Mouse (Mus musculus): ENCODE results near the gene AC131692.1. TPM values are rescaled to one million over a fixed set of nuclear protein-coding genes. Genes with fewer than 3 reads are reported as not detected.

The AC131692.1 gene
- polyA plus RNA-seq, 1 experiment from 2014 or later, result not detected

DNA sequence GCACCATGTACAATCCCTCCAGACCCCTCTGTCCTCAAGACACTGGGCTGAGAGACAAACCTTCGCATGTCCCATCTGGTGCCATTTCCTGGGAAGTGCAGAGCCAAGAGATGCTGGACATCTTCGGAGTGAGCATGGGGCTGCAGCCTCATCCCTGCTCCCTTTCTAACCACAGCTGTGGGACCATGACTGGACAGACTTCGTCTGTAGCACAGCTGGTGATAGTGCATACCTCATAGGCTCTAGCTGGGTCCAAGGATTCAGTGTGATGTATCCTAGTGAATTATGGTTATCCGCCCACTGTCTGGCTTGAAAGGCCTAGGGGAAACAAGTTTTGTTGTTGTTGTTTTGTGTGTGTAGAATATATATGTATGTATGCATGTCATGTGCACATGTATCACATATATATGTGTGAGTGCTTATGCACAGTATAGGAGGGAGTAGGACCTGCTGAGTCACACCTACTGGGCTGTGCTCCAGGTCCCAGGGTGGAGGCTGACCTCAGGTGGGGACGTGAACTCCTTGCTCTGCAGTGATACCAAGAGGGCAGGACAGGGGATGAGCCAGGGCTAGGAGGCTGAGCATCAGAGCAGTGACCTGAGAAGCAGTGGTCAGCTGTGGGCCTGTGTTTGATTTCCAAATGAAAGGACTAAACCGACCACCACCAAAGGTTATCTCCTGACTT is 8.1 kb downstream of the AC131692.1 start:
- WGBS, result 85% methylated on average over 6 of the region's 6 CpGs
- Histone ChIP-seq H3K4me3 (no peak overlapping the region), H3K36me3 (peaks cover 6% of the 10 kb centered on the region; the same call in 1 of the 2 replicates)

DNA sequence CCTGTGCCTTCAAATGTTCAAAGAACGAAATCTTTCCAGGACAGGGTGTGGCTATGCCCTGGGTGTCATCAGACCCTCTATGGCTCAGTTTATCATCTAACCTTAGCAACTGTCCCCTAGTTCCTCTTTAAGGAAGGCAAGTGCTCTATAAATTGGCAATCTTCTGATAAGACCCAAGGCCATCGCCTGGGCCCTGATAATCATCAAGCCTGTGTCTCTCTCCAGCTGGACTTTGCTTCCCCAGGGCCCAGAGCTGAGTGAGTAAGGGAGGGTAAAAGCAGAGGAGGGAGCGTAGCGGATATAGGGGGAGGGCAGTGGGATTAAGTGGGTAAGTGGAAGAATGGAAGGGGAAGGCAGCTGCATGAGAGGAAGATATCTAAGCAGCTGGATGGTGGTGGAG is 10.3 kb downstream of the AC131692.1 start:
- H3K4me3 ChIP-seq, result no peak overlapping the region
- no peak for ATAC-seq (ENCODE audit: low FRiP score, low read depth)
- no peak overlapping the region for H3K27ac ChIP-seq
- no peak overlapping the region for H3K4me2 ChIP-seq (replicated peaks)
- no peaks in the 10 kb centered on the region for H3K36me3 ChIP-seq
- no peaks in the 10 kb centered on the region for H3K4me1 ChIP-seq
- no peaks in the 10 kb centered on the region for H3K27me3 ChIP-seq (replicated peaks)
- WGBS, result 93% methylated on average over 4 of the region's 4 CpGs
- H3K9me3 ChIP-seq, result no peaks in the 10 kb centered on the region
- H3K9ac ChIP-seq, result no peak overlapping the region

More for the DNA sequence above, 8.1 kb downstream of the AC131692.1 start:
- Histone ChIP-seq H3K9me3 (no peaks in the 10 kb centered on the region), H3K9ac (no peak overlapping the region), H3K27ac (no peak overlapping the region), H3K4me2 (replicated peaks) (no peak overlapping the region), H3K4me1 (no peaks in the 10 kb centered on the region), H3K27me3 (replicated peaks) (no peaks in the 10 kb centered on the region)
- ATAC-seq (ENCODE audit: low FRiP score, low read depth), result no peak

DNA sequence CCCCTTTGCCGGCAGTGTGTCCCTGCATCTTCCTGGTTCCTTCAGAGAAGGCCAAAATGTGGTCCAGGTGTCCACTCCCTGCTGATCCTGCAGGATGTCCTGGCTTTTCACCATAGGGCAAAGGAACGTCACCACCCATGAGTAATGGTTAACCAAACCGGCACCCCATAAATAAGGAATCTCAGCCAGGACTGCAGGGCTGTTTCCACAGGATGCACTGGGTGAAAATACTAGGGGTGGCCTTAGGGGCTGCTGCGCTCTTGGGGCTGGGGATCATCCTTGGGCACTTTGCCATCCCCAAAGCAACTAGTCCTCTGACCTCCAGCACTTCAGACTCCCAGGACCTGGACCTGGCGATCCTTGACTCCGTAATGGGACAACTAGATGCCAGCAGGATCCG is 11.4 kb downstream of the AC131692.1 start, which contains the start of gene Naaladl1:
TSS of gene Naaladl1 (plus strand) at position 197 of the 400 bp plus-strand sequence.
- ATAC-seq (ENCODE audit: low FRiP score, low read depth), result no peak
- no peaks in the 10 kb centered on the region for H3K9me3 ChIP-seq
- 89% methylated on average over 7 of the region's 7 CpGs for WGBS

DNA sequence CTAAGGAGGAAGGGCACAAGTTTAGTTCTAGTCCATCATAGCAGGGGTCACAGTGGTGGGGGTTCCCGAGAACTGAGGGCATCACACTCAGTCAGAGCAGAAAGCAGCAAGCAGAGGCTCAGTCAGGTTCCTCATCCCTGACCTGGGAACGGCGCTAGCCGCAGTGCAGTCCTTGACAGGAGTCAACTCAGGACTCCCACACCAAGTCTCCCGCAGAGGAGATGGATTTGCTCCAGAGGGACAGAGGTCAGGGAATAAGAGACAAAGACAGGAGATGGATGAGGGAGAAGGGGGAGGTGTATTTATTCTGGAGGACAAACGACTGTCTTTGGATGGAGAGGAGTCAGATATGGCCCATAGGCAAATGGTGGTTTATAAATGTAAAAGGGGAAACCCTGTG is 18.9 kb downstream of the AC131692.1 start:
- Histone ChIP-seq H3K9ac (no peak overlapping the region), H3K4me2 (replicated peaks) (no peak overlapping the region), H3K27ac (no peak overlapping the region), H3K4me3 (no peak overlapping the region), H3K4me1 (peaks cover 15% of the 10 kb centered on the region), H3K27me3 (replicated peaks) (no peaks in the 10 kb centered on the region), H3K9me3 (no peaks in the 10 kb centered on the region), H3K36me3 (peaks cover 29% of the 10 kb centered on the region)
- WGBS, result 70% methylated on average over 6 of the region's 6 CpGs
- ATAC-seq (ENCODE audit: low FRiP score, low read depth), result no peak

More for the DNA sequence above, 11.4 kb downstream of the AC131692.1 start, which contains the start of gene Naaladl1:
- Histone ChIP-seq H3K9ac (no peak within 1 kb of the TSS), H3K27ac (no peak within 1 kb of the TSS), H3K27me3 (replicated peaks) (no peaks in the 10 kb centered on the region), H3K4me2 (replicated peaks) (no peak within 1 kb of the TSS), H3K4me1 (no peaks in the 10 kb centered on the region), H3K4me3 (no peak within 1 kb of the TSS), H3K36me3 (no peaks in the 10 kb centered on the region)

DNA sequence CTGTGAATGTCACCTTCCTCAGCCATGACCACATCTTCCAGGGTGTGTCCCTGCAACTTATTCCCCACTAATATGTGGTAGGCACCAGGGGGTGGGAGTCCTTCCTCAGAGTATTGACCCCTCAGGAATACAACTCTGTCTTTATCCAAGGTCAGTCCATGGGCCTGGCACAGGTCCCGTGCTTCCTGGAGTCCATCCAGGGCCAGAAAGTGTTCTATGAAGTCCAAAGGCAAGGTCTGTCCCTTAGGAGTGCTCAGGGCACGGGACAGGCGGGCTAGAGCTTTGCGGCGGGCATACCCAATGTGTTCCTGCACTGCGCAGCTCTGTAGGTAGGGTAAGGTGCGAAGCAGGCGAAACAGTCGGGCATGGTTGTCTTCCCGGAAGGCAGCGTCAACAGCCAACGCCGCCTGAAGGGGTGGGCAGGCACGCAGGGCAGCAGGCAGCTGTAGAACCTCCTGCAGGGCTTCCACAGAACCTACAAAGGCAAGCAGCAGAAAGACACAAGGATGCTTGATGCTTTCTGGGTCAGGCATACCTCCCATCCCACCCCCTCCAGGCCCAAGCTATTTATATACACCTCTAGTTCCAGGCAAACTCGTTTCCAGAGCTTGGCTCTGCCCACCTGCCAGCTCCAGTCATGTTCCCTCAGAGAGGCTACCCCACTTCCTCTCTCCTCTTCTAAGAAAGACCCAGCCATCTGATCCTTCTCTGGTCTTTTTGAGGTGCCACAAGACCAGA is 22.1 kb downstream of the AC131692.1 start:
- Histone ChIP-seq H3K27me3 (replicated peaks) (no peaks in the 10 kb centered on the region), H3K36me3 (peaks cover 30% of the 10 kb centered on the region)

DNA sequence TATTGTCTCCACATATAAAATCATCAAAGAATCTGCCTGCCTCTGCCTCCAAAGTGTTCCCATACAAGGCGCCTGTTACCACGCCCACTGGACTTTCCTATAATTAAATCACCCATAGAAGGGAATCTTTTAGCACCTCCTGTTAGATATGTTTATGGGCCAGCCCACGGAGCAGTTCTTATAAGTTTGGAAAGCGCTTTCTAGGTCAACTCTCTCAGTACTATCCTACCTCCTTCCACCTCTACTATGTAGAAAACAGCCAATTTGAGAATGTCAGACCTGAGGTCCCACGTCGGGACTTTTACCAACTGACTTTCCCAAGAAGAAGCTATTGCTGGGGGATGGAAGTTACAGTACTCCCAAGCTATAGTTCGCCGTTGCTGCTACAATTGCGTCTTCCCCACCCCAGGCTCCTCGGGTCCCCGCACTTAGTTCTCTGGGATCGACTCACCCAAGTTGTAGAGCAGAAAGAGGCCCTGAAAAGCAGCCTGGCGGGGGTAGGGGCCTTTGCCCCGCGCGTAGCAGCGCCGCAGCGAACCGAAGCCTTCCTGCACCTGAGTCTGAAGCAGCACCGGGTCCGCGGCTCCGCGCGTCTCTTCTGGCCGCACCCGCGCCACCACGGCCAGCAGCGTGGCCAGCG is 23.2 kb downstream of the AC131692.1 start:
- H3K9me3 ChIP-seq, result no peaks in the 10 kb centered on the region
- peaks cover 25% of the 10 kb centered on the region for H3K4me1 ChIP-seq
- 6% methylated on average over 32 of the region's 32 CpGs for WGBS
- H3K27me3 ChIP-seq (replicated peaks), result no peaks in the 10 kb centered on the region
- H3K4me3 ChIP-seq, result peak overlapping the region; percentile 86
- peaks cover 34% of the 10 kb centered on the region for H3K36me3 ChIP-seq
- peak overlapping the region; percentile 92 for H3K9ac ChIP-seq
- H3K27ac ChIP-seq, result peak overlapping the region; percentile 86
- H3K4me2 ChIP-seq (replicated peaks), result peak overlapping the region; percentile 95
- no peak; the same call in 1 of the 2 replicates for ATAC-seq (ENCODE audit: low FRiP score, low read depth)

More for the DNA sequence above, 22.1 kb downstream of the AC131692.1 start:
- peak overlapping the region; percentile 95 for H3K4me2 ChIP-seq (replicated peaks)
- peak overlapping the region; percentile 2; the same call in 1 of the 2 replicates for H3K9ac ChIP-seq
- H3K9me3 ChIP-seq, result no peaks in the 10 kb centered on the region
- peak overlapping the region; percentile 86; the same call in 1 of the 2 replicates for H3K4me3 ChIP-seq
- H3K4me1 ChIP-seq, result peaks cover 25% of the 10 kb centered on the region
- H3K27ac ChIP-seq, result no peak overlapping the region
- 91% methylated on average over 15 of the region's 15 CpGs for WGBS
- no peak for ATAC-seq (ENCODE audit: low FRiP score, low read depth)

DNA sequence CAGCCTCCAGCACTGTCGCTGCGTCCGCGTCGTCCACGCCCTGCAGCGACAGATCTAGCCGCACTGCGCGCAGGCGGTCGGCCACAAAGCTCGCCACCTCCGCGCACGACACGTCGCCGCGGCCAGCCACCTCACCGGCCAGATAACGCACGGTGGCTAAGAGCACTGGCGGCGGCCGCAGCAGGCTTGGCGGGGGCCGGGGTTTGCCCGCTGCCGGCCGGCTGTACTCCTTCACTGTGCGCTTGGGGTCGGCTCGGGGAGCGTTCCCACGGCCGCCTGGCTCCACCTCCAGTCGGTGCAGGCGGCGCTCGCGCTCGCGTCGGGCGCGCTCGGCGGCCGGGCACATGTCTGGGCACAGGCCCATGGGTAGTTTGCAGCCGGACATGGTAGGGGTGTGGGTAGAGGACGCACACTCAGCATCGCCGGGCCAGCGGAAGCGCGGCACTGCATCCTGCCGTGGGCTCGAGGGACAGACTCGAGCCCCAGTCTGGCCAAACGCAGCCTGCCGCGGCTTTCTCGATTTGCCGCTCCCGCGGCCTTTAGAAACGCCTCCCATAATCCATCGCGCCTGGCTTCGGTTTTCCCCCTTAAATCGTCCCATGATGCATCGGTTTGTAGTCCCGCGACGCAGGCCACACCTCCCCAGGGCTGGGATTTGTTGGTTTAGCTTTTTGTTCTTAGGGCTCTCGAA is 23.9 kb downstream of the AC131692.1 start, which contains the start of gene Sac3d1:
TSS of gene Sac3d1 (minus strand) at position 665 of the 691 bp plus-strand sequence.
- peaks cover 32% of the 10 kb centered on the region for H3K36me3 ChIP-seq
- peak within 1 kb of the TSS; percentile 86 for H3K4me3 ChIP-seq
- no peaks in the 10 kb centered on the region for H3K27me3 ChIP-seq (replicated peaks)
- H3K27ac ChIP-seq, result peak within 1 kb of the TSS; percentile 86
- H3K9ac ChIP-seq, result peak within 1 kb of the TSS; percentile 92
- WGBS, result under 1% methylated on average over 77 of the region's 77 CpGs
- H3K4me2 ChIP-seq (replicated peaks), result peak within 1 kb of the TSS; percentile 95
- peak; percentile 84 for ATAC-seq (ENCODE audit: low FRiP score, low read depth)
- peaks cover 25% of the 10 kb centered on the region for H3K4me1 ChIP-seq
- H3K9me3 ChIP-seq, result no peaks in the 10 kb centered on the region

DNA sequence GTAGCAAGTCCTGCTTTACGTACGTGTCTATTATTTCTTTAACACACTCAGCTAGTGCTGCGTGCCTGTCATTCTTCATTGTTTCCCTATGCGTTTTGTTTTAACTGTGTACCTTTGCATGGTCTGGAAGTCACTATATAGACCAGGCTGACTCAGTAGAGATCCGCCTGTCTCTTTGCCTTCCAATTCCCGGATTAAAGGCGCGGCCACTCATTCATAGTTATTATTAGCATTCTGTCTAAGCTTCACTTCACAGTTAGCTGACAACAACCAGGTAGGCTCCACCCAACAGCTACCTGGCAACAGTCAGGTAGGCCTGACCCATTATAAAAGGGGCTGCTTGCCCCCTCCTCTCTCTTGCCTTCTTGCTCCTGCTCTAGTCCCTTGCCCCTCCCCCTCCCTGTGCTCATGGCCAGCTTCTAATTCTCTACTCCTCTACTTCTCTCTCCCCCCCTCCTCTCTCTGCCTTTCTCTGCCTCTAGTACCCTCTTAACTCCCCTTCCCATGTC is 24.5 kb downstream of the AC131692.1 start:
- no peaks in the 10 kb centered on the region for H3K27me3 ChIP-seq (replicated peaks)
- 0 out of 2 replicates have a peak overlapping the region, but pooled peaks have one; percentile 20 for H3K27ac ChIP-seq
- peak overlapping the region; percentile 86 for H3K4me3 ChIP-seq
- ATAC-seq (ENCODE audit: low FRiP score, low read depth), result peak; percentile 35
- H3K36me3 ChIP-seq, result peaks cover 32% of the 10 kb centered on the region
- peaks cover 25% of the 10 kb centered on the region for H3K4me1 ChIP-seq
- no peaks in the 10 kb centered on the region for H3K9me3 ChIP-seq
- 2% methylated on average over 8 of the region's 8 CpGs for WGBS
- H3K4me2 ChIP-seq (replicated peaks), result peak overlapping the region; percentile 95
- H3K9ac ChIP-seq, result peak overlapping the region; percentile 92; the same call in 1 of the 2 replicates

DNA sequence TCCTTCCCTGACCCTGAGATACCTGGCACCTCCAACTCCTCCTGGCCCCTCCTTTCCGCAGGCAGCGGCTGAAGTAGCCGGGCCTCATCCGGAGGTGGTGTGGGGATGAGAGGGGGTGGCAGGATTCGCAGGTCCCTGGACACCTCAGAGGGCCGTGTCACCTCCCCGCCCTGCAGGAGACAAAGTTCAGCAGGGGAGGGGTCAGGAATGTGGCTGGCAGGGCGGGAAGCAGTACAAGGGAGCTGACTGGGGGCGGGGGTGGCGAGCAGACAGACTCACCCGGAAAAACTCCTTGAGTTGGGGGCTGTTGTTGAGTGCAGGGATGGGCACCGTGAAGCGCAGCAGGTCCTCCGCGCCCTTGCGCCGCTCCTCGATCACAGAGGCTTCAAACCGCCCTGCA is 27.5 kb downstream of the AC131692.1 start:
- Histone ChIP-seq H3K9me3 (no peaks in the 10 kb centered on the region), H3K27ac (no peak overlapping the region), H3K4me1 (peaks cover 20% of the 10 kb centered on the region), H3K36me3 (peaks cover 8% of the 10 kb centered on the region; the same call in 1 of the 2 replicates), H3K4me2 (replicated peaks) (no peak overlapping the region; the same call in 1 of the 2 replicates), H3K4me3 (no peak overlapping the region), H3K27me3 (replicated peaks) (no peaks in the 10 kb centered on the region), H3K9ac (no peak overlapping the region)
- no peak for ATAC-seq (ENCODE audit: low FRiP score, low read depth)
- 35% methylated on average over 19 of the region's 19 CpGs for WGBS

DNA sequence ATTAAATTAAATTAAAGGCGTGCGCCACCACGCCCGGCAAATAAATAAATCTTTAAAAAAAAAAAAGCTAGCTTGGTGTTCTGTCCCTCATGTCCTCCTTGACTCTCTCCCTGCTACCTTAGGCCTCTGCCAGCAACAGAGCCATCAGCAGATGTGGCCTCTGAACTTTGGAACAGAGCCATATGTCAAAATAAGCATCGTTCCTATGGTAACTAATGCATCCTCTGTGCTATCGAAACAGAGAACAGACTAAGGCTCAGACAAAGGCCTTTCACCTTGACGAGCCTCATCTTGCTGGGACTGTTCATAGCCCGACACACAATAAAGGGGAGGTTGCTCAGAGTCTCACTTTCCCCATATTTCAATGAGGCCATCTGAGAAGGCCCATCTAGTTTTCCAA is 29.1 kb downstream of the AC131692.1 start:
- Histone ChIP-seq H3K4me3 (no peak overlapping the region), H3K4me1 (peaks cover 11% of the 10 kb centered on the region), H3K36me3 (peaks cover 8% of the 10 kb centered on the region; the same call in 1 of the 2 replicates), H3K9me3 (no peaks in the 10 kb centered on the region), H3K27ac (no peak overlapping the region), H3K27me3 (replicated peaks) (no peaks in the 10 kb centered on the region), H3K4me2 (replicated peaks) (no peak overlapping the region), H3K9ac (no peak overlapping the region)
- 69% methylated on average over 8 of the region's 8 CpGs for WGBS
- no peak for ATAC-seq (ENCODE audit: low FRiP score, low read depth)

DNA sequence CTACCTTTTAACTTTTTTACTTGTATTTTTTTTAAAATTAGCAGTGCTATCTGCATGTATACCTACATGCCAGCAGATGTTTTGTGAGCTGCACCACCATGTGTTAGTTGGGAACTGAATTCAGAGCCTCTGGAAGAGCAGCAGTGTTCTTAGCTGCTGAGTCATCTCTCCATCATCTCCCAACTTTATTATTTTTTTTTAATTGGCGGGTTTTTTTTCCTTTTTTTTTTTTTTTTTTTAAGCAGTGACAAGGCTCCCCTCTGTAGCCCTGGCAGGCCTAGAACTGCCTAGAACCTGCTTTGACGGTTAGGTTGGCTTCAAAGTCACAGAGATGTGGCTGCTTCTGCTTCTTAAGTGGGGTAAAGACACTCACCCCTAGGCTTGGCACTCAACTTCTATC is 30.7 kb downstream of the AC131692.1 start:
- Histone ChIP-seq H3K9ac (no peak overlapping the region), H3K27ac (no peak overlapping the region), H3K4me1 (peaks cover 5% of the 10 kb centered on the region; the same call in 1 of the 2 replicates), H3K36me3 (peaks cover 8% of the 10 kb centered on the region; the same call in 1 of the 2 replicates), H3K27me3 (replicated peaks) (no peaks in the 10 kb centered on the region), H3K4me2 (replicated peaks) (no peak overlapping the region), H3K9me3 (no peaks in the 10 kb centered on the region), H3K4me3 (no peak overlapping the region)
- no peak for ATAC-seq (ENCODE audit: low FRiP score, low read depth)
- 85% methylated on average over 2 of the region's 2 CpGs for WGBS

All from neural tube, embryonic 12.5 days (tissue).